Mouse (Mus musculus) c-Kit-positive CD71-negative TER-119-negative erythroid progenitor cells, embryonic 14.5 days (primary cell): Measurements from ENCODE around the gene Tnfaip8l3.
"Not testable (repeated sequence)": the region's sequence is repeated elsewhere in the genome, so short reads cannot be mapped to it uniquely, and the experiment has no call there.

Experiments
- DNase-seq: peaks from one replicate; pipeline ENCODE4 v3.0.0-alpha.2; 2013; ENCODE audit warnings: low read depth

Gene Tnfaip8l3

DNA sequence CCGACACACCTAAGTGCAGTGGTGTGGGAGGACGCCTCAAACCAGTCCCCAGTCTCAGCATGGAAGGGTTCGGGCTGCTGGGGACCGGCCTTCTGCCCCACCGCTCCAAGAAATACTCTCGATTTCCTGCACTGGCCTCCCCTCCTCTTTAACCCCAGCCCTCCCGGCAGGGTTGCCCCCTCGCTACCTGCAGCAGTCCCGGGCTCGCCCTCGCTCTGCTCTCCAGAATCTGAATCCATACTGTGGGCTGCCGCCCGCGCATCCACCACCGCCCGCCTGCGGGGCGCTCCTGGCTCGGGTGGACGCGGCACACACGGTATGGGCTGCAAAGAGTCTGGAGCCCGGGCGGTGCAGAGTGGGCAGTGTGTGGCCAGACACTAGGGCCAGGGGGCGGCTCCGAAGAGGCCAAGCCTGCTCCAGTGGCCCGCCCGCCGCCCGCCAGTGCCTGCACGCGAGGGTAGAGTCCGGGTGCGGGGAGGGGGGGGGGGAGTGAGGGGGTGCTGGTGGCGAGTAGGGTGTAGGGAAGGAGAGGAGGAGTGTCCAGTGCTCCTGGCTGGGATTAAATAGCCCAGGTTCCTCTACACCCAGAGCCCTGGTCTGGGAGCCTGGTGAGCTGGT lies at the start of gene Tnfaip8l3:
Tnfaip8l3 (minus strand) TSS at position 357 of the 618 bp plus-strand sequence.
- DNase-seq = no peak

DNA sequence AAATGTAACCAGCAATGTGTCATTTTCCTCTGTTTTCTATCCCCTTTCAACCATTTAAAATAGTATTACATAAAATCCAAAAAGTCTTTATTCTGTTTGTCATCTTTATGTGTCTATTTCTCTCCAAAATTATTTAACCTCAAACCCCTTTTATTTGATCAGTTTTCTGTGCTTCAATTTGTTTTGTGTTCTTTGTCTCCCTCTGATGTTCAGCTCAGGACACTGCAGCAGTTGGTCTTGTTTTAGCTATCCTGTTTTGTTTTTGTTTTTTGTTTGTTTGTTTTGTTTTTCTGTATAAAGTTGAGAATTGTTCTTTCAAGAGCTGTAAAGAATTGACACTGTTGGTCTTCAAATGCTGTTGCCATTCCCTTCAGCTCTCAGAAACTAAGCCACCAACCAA lies 44.5 kb upstream of the Tnfaip8l3 start:
- no peak for DNase-seq

DNA sequence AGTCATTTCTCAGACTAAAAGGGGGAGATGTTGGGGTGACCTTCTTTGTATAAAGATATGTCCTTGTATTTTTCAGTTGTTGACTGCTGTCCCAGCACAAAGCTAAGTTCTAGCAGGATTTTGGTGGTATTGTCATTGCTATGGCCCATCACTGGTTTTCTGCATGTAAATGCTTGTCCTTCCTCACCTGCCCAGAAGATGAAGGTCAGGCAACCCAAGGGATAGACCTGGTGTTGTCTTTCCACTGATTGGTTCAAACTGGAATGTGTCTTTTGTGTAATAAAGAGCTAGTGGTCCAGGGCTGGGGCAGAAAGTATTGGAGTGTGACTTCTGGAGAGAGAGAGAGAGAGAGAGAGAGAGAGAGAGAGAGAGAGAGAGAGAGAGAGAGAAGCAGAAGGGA lies 30.4 kb upstream of the Tnfaip8l3 start:
- DNase-seq = no peak

GRCm38 (mm10) chr9:54097091-54097490 lies 28.9 kb upstream of the Tnfaip8l3 start:
- DNase-seq = no peak

- no peak for DNase-seq
Measured at GRCm38 (mm10) chr9:54084245-54084644, 16.1 kb upstream of the Tnfaip8l3 start.

GRCm38 (mm10) chr9:54077740-54078139 lies 9.6 kb upstream of the Tnfaip8l3 start:
- no peak for DNase-seq

- DNase-seq = no peak
Measured at GRCm38 (mm10) chr9:54074901-54075300, 6.7 kb upstream of the Tnfaip8l3 start.

DNA sequence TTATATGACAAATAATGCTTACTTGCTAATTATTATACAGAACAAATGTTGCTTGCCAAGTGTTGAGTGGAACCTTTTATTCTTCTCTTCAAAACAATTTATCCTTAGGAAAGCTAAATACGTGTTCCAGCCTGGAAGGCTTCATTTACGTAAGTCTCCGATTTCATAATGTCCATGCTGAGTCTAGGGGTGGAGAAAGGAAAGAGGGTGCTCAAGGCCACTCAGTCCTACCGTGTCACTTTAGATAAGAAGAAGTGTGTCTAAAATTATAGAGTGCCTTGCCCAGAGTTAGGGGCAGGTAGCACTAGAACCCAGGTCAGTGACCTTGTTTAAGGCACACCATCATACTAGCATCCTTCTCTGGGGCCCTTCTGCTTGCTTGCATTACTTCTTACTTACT lies 5.5 kb upstream of the Tnfaip8l3 start:
- no peak for DNase-seq

GRCm38 (mm10) chr9:54071474-54072095 lies 3.4 kb upstream of the Tnfaip8l3 start:
- DNase-seq = no peak

DNA sequence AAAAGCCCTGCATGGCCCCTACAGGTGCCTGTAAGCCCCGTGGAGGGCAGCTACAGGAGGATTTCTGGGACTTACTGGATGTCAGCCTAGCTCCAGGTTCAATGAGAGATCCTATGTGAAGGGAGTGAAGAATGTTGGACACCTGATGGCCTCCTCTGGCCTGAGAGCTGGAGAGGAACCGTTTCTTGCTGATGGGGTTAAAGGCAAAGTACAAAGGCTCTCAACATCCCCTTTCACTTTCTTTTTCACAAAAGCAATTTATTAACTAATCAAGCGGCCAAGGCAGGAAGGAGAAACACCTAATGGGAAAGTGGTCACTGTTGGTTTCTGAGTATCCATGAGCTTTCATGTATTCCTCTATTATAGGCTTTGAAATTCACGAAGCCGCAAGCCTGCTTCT lies 1.0 kb upstream of the Tnfaip8l3 start:
- DNase-seq = no peak

- no peak for DNase-seq
Measured at GRCm38 (mm10) chr9:54068777-54069176, 589 bp upstream of the Tnfaip8l3 start.

- no peak for DNase-seq
Measured at GRCm38 (mm10) chr9:54067642-54068031, 551 bp downstream of the Tnfaip8l3 start.

- DNase-seq = no peak
Measured at GRCm38 (mm10) chr9:54064836-54065235, 3.4 kb downstream of the Tnfaip8l3 start.

DNA sequence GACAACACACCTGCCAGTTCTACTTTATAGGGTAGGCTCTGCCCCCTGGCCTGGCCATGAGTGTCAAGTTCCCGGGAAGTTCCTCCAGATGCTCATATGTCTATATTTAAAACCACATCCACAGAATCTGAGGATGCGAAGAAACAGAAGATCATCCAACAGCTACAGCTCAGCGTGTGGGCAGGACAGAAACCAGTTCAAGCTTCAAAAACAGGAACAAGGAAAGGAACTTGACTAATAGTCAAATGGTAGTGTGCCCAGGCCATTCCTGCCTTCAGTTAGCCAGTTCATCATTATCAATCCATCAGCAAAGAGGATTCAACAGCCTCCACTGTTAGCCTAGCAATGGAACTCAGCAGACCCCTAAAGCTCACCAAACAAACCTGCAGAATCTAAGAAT lies 4.5 kb downstream of the Tnfaip8l3 start:
- no peak for DNase-seq

DNA sequence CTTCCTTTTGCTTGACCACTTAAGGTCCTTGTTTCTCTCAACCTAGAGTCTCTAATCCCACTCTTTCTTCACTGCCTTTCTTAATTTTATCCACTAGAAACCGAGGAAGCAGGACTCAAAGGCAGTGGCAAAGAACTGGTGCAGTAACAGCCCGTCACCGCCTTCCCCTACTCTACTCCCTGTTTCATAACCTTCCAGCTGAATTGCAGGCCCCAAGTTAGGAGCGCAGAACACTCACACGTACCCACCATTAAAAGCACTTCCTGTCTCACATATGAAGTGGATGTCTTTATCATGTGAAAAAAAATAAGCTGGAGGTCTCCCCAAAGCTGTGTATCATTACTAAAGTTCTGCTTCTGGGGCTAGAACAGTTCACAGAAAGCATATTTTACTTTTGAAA lies 6.5 kb downstream of the Tnfaip8l3 start:
- DNase-seq = no peak

- DNase-seq = no peak
Measured at GRCm38 (mm10) chr9:54051298-54052068, 16.7 kb downstream of the Tnfaip8l3 start.

GRCm38 (mm10) chr9:54048978-54049377 lies 19.2 kb downstream of the Tnfaip8l3 start:
- no peak for DNase-seq

- DNase-seq = no peak
Measured at GRCm38 (mm10) chr9:54043067-54043466, 25.1 kb downstream of the Tnfaip8l3 start.

GRCm38 (mm10) chr9:54037717-54038116 lies 30.5 kb downstream of the Tnfaip8l3 start:
- no peak for DNase-seq

GRCm38 (mm10) chr9:54034691-54035090 lies 33.5 kb downstream of the Tnfaip8l3 start:
- no peak for DNase-seq

- DNase-seq = peak; percentile 10
Measured at GRCm38 (mm10) chr9:54022795-54023194, 45.4 kb downstream of the Tnfaip8l3 start.

DNA sequence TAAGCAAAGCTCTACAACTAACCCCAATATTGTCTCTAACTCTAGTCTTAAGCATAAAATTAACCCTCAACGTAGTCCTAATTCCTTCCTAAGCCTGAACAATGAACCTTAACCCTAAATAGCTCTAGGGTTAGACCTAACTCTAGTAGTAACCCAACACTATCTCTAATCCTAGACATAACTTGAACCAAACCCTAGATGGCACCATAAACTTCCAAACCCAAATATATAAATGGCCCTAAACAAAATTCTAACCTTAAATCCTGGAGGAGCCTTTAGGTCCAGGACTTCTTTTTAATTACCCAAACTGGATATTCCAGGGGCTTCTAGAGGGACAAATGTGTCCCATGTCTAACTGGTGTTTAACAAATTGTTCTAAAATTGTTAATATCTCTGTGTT lies 73.7 kb downstream of the Tnfaip8l3 start:
- no peak for DNase-seq

DNA sequence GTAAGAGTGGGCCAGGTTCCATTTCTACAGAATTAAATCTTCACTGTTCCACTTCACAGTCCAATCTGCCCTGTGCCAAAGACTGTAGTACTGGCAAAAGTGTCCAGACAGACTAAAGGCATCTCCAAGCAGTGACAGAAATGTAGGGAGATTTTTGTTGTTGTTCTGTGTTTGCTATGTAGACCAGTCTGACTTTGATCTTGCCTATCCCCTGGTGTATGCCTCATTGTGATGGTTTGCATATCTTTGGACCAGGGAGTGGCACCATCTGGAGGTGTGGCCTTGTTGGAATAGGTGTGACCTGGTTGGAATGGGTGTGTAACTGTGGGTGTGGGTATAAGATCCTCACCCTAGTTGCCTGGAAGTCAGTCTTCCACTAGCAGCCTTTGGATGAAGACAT lies 75.6 kb downstream of the Tnfaip8l3 start:
- DNase-seq = not testable (repeated sequence)
